Mouse (Mus musculus): ENCODE measurements around the gene Tm4sf4. TPM values are rescaled to one million over a fixed set of nuclear protein-coding genes. Genes with fewer than 3 reads are reported as not detected.

The Tm4sf4 gene
- polyA plus RNA-seq (2012; rRNA removed): 0.04 TPM in 1 of 2 replicates, not detected in the other

DNA sequence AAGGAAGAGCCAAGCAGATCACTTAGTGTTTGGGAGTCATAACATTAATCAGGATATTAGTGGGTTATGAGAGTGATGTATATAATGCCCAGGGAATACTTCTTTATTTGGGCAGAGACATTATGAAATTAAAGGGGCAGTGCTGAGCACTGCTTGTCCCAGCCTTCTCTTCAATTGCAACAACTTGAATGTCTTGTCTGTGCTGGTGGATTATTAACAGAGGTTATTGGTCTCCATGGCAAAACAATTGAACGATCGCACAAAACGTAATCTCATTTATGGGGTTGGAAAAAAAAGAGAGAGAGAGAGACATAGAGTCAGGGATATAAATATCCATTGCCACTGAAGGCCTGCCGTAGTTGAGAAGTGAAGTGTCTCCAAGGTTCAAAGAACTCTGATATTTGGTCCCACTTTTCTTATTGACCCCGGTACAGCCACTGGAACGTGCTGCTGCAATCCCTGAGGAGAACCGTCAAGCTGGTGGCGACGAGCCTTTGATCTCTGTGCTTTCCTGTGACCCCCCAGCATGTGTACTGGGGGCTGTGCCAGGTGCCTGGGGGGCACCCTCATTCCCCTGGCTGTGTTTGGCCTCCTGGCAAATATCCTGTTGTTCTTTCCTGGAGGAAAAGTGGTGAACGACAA is at the start of gene Tm4sf4:
Gene Tm4sf4, plus strand, starts transcription at position 226 of the 642 bp plus-strand sequence.

Other genes with a start within 250 kb of the Tm4sf4 start
- 16.9 and 22.8 TPM in 2 replicates for gene Tm4sf1, start 123.3 kb upstream of the Tm4sf4 start, polyA plus RNA-seq (2012; rRNA removed)
- gene Wwtr1, start 150.6 kb downstream of the Tm4sf4 start, polyA plus RNA-seq (2012; rRNA removed): 12.4 and 13.9 TPM in 2 replicates
- 44.5 and 48.2 TPM in 2 replicates for gene Commd2, start 226.4 kb downstream of the Tm4sf4 start, polyA plus RNA-seq (2012; rRNA removed)